Mouse (Mus musculus) thymus, adult 2 months (tissue): ENCODE measurements at regions not wholly inside any gene's neighbourhood (a gene's known extent, or its start where the extent isn't known, plus 50 kb on each side); places are given as distances from the start of the nearest gene placed in this dataset.

Source experiments
- CTCF ChIP-seq: fragments of 200-500 bp; IDR thresholded peaks from 2 replicates; pipeline ENCODE4 v1.5.1; 2012; ENCODE audit warnings: mild to moderate bottlenecking, control low read depth, low read length, moderate library complexity, borderline replicate concordance; ENCODE audit not compliant: control insufficient read depth, poor library complexity, insufficient read depth; ENCODE audit errors: extremely low read depth
- POLR2A ChIP-seq: fragments of 200-500 bp; IDR thresholded peaks from 2 replicates; pipeline ENCODE4 v1.6.1; 2012; ENCODE audit warnings: mild to moderate bottlenecking, low read length, control low read depth, moderate library complexity; ENCODE audit not compliant: control insufficient read depth, poor library complexity, insufficient read depth; ENCODE audit errors: extremely low read depth

DNA sequence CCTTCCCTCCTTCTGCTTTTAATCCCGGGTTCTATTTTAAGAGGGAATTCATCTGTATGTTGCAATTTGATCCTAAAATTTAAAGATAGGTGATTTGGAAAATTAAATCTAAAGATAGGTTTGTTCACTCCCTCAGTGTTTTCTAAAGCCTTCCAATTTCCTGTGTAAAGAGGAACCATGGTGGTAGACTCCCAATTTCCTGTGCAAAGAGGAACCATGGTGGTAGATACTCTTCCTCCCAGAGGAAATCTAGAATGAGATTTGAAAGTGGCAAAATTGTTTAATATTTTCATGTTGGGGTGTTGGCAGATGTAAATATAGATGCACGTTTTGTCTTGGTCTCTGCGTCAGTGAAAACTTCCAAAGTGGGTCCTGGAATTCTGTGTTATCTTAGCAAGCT lies 75.5 kb upstream of the Fermt1 start:
- TF ChIP-seq CTCF, result no peak
- no peak for TF ChIP-seq POLR2A
